Mouse (Mus musculus) hindbrain, postnatal 0 days (tissue): ENCODE results near the gene Gm20388. TPM values are rescaled to one million over a fixed set of nuclear protein-coding genes. Genes with fewer than 3 reads are reported as not detected.

Experiments used
- ATAC-seq: fragments of 200-750 bp; cut with Nextera tagmentation; 2 replicates; pipeline ENCODE4 v1.8.0; 2017; ENCODE audit warnings: mild to moderate bottlenecking, moderate TSS enrichment, moderate library complexity
- DNase-seq: peaks from one replicate; pipeline ENCODE4 v3.0.0-alpha.2; 2015; ENCODE audit warnings: low spot score
- H3K27ac ChIP-seq: fragments of 300-500 bp; sonication (generic); 2 replicates; pipeline ENCODE4 v1.5.1; 2014; ENCODE audit warnings: mild to moderate bottlenecking
- H3K27me3 ChIP-seq: fragments of 300-500 bp; sonication (generic); 2 replicates; pipeline ENCODE4 v1.6.1; 2014; ENCODE audit warnings: low read length, mixed read lengths; ENCODE audit not compliant: insufficient read depth
- H3K36me3 ChIP-seq: fragments of 300-500 bp; sonication (generic); 2 replicates; pipeline ENCODE4 v1.6.1; 2014; ENCODE audit warnings: low read length, mixed read lengths; ENCODE audit not compliant: insufficient read depth
- H3K4me1 ChIP-seq: fragments of 300-500 bp; sonication (generic); 2 replicates; pipeline ENCODE4 v1.6.1; 2014; ENCODE audit warnings: antibody characterized with exemption, low read length, mixed read lengths; ENCODE audit not compliant: insufficient read depth
- H3K4me2 ChIP-seq: fragments of 300-500 bp; sonication (generic); 2 replicates; pipeline ENCODE4 v1.6.1; 2014; ENCODE audit warnings: low read depth, mild to moderate bottlenecking, low read length, moderate library complexity, mixed read lengths
- H3K4me3 ChIP-seq: fragments of 300-500 bp; sonication (generic); 2 replicates; pipeline ENCODE4 v1.5.1; 2014; ENCODE audit warnings: low read length
- H3K9ac ChIP-seq: fragments of 300-500 bp; sonication (generic); replicated peaks from 2 replicates; pipeline ENCODE4 v1.6.1; 2014; ENCODE audit warnings: mild to moderate bottlenecking, low read length, moderate library complexity, mixed read lengths
- H3K9me3 ChIP-seq: fragments of 300-500 bp; sonication (generic); 2 replicates; pipeline ENCODE4 v1.6.1; 2016; ENCODE audit warnings: low read length, mixed read lengths
- CTCF ChIP-seq: IDR thresholded peaks from 2 replicates; pipeline ENCODE4 v1.5.1; 2016; ENCODE audit warnings: antibody characterized with exemption, control low read depth, low read depth
- WGBS: fragments of 180-500 bp; shearing (Covaris S2); extraction: QIAGEN DNeasy Blood & Tissue Kit; methylation state at CpG from one replicate; pipeline ENCODE4 v1.1.7; 2014; 5-methylcytosine and 5-hydroxymethylcytosine counted together
- polyA plus RNA-seq: library from polyadenylated mRNA; unstranded; fragments of >200 nt; fragmentation: Nextera tagmentation; extraction: Ambion mirVana; gene quantifications from 2 replicates; pipeline ENCODE4 v1.2.1, GENCODE M21; 2015
- total RNA-seq: library from RNA; depleted of rRNA; stranded (reverse); fragments of >200 nt; gene quantifications from 2 replicates; pipeline ENCODE4 v1.2.3, GENCODE M21; 2014

The Gm20388 gene
- total and polyA plus RNA-seq, 2 experiments from 2014 or later = 71.3 TPM; not detected in 1

DNA sequence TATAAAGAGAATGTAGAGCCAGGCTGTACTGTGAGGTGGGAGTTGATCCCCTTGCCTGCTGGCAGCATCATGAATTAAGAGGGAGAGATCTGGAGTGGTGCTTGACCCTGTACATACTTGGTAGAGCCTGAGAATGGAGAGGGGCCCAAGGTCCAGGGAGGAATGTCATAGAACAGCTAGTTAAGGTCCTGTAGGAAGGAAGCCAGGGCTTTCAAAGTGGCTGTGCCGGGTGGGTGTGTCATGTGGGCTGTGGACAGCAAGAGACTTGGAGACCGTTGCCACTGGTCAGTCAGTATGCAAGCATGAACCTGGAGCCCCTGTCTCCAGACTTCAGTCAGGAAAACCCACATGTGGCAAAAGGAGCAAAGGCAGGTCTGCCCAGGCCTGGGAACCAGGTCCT lies 2414.6 kb downstream of the Gm20388 start:
- DNase-seq (no peak), ATAC-seq (no peak)
- TF ChIP-seq CTCF = no peak
- Histone ChIP-seq H3K4me1 (peaks cover 8% of the 10 kb centered on the region; the same call in 1 of the 2 replicates), H3K4me2 (no peak overlapping the region), H3K27ac (no peak overlapping the region), H3K9me3 (no peaks in the 10 kb centered on the region), H3K36me3 (no peaks in the 10 kb centered on the region), H3K27me3 (no peaks in the 10 kb centered on the region), H3K4me3 (no peak overlapping the region), H3K9ac (no peak overlapping the region)
- WGBS = 86% methylated on average over 2 of the region's 2 CpGs

DNA sequence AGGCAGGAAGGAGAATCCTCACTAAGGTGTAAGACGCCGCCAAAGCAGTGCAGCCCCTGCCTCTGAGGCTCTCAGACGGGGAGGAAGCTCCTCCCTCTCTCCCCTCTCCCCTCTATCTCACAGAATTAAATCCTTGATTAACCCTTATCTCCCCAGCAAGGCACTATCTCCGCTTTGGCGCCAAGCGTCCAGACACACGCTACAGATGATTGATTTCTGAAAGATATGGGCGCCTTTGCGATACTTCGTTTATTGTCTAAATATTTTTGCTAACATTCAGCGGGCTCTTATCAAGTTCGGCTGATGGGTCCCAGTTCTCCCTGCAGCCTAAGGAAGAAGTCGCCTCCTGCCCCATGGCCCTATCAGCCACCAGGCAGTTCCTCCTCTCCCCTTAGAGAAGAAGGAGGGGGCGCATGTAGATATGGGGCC lies 2415.5 kb downstream of the Gm20388 start:
- 0 out of 2 replicates have a peak overlapping the region, but pooled peaks have one; percentile 5 for H3K9ac ChIP-seq
- H3K4me2 ChIP-seq = 0 out of 2 replicates have a peak overlapping the region, but pooled peaks have one; percentile 13
- H3K4me1 ChIP-seq = peaks cover 8% of the 10 kb centered on the region; the same call in 1 of the 2 replicates
- 29% methylated on average over 14 of the region's 14 CpGs for WGBS
- DNase-seq = no peak
- TF ChIP-seq CTCF = no peak
- H3K36me3 ChIP-seq = no peaks in the 10 kb centered on the region
- H3K27me3 ChIP-seq = no peaks in the 10 kb centered on the region
- H3K27ac ChIP-seq = no peak overlapping the region
- no peak for ATAC-seq
- H3K4me3 ChIP-seq = no peak overlapping the region
- no peaks in the 10 kb centered on the region for H3K9me3 ChIP-seq

DNA sequence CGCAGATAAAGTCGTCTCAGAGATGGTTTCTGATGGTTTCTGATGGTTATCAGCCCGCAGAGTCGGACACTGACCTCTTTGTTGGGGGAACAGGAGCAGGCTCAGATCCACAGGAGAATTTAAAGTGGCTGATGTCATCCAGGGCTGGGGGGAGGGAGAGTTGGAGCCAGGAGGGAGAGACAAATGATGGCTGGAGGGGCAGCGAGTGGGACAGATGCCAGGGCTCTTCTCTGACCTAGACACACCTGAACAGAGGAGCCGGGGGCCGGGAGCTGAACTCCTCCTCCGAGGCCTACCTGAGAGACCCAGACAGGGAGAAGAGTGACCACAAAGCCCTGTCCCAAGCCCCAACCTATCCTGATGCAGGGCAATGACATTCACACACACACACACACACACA lies 2418.4 kb downstream of the Gm20388 start:
- H3K27ac ChIP-seq = no peak overlapping the region
- no peaks in the 10 kb centered on the region for H3K9me3 ChIP-seq

DNA sequence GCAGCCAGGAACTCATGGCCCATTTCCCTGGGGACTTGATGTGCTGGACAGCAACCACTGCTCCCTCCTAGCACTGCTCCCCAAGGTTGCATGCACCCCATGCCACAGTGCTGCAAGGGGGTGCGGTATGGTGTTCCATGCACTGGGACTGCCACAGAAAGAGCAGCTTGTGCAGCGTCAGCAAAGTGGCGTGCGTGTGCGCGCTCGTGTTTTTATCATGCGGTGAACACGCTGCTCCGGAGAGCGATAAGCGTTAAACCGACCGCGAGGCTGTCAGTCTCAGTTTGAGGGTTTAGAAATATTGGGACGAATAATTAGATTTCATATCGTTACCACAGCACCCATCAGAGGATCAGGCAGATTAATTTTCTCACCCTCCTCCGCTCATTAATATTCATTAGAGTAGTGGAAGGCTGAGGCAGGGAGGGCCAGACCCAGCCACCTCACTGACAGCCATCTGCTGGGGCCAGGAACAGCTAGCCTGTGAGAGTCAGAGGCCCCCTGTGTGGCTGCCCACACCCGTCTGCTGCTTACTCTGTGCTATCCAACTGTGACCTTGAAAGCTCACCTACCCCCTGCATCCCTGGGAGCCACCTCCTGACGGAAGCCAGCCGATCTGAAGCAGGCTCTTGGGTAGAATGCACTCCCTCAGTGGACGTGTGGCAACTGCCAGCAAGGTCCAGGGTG lies 2419.1 kb downstream of the Gm20388 start:
- peaks cover 8% of the 10 kb centered on the region; the same call in 1 of the 2 replicates for H3K4me1 ChIP-seq
- no peak for TF ChIP-seq CTCF
- H3K4me2 ChIP-seq = no peak overlapping the region
- H3K27me3 ChIP-seq = no peaks in the 10 kb centered on the region
- H3K27ac ChIP-seq = no peak overlapping the region
- H3K9ac ChIP-seq = no peak overlapping the region
- DNase-seq (peak; percentile 26), ATAC-seq (0 out of 2 replicates have a peak, but pooled peaks have one; percentile 11)
- H3K4me3 ChIP-seq = no peak overlapping the region
- H3K9me3 ChIP-seq = no peaks in the 10 kb centered on the region
- H3K36me3 ChIP-seq = 0 out of 2 replicates have a peak, but pooled peaks cover 4% of the 10 kb centered on the region
- 54% methylated on average over 22 of the region's 22 CpGs for WGBS

More for the DNA sequence above, 2418.4 kb downstream of the Gm20388 start:
- Histone ChIP-seq H3K36me3 (0 out of 2 replicates have a peak, but pooled peaks cover 2% of the 10 kb centered on the region), H3K9ac (0 out of 2 replicates have a peak overlapping the region, but pooled peaks have one; percentile 3), H3K27me3 (no peaks in the 10 kb centered on the region), H3K4me3 (no peak overlapping the region), H3K4me2 (no peak overlapping the region), H3K4me1 (peaks cover 8% of the 10 kb centered on the region; the same call in 1 of the 2 replicates)
- WGBS = 73% methylated on average over 8 of the region's 8 CpGs
- no peak for ATAC-seq
- TF ChIP-seq CTCF = no peak
- no peak for DNase-seq

DNA sequence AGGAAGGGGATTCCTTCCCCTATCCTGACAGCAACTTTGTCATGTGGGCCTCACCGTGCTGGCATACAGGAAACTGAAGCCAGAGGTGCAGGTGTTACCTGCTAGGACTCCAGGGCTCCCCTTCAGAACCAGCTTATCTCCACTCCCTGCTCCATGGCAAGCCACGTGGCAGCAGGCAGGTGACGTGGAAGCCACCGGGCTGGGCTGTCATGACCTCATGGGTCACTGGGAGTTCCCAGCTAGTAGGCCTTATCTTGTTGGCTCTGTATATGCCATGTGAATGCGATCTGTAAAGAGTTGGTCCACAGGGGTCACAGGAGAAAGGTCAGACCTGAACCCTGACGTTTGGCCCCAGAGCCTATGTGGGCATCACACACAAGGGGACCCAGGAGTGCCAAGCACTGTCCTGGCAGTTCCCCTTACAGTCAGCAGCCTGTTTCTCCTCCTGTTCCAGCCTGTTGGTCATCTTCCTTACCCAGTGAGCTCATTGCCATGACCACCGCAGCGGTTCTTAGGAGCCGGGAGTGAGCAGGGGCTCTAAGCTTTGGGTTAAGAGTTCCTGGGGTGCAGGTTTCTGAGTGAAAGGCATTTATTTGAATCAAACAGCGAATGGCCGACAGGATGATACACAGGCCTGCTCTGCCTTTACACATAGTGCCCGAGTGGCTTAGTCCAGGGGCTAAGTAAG lies 2419.9 kb downstream of the Gm20388 start:
- H3K4me1 ChIP-seq = peaks cover 11% of the 10 kb centered on the region
- H3K36me3 ChIP-seq = 0 out of 2 replicates have a peak, but pooled peaks cover 4% of the 10 kb centered on the region
- H3K4me2 ChIP-seq = no peak overlapping the region
- H3K9ac ChIP-seq = no peak overlapping the region
- DNase-seq (no peak), ATAC-seq (no peak)
- no peaks in the 10 kb centered on the region for H3K9me3 ChIP-seq
- H3K27ac ChIP-seq = no peak overlapping the region
- no peak overlapping the region for H3K4me3 ChIP-seq
- no peak for TF ChIP-seq CTCF
- 0 out of 2 replicates have a peak, but pooled peaks cover 5% of the 10 kb centered on the region for H3K27me3 ChIP-seq
- 74% methylated on average over 12 of the region's 12 CpGs for WGBS

DNA sequence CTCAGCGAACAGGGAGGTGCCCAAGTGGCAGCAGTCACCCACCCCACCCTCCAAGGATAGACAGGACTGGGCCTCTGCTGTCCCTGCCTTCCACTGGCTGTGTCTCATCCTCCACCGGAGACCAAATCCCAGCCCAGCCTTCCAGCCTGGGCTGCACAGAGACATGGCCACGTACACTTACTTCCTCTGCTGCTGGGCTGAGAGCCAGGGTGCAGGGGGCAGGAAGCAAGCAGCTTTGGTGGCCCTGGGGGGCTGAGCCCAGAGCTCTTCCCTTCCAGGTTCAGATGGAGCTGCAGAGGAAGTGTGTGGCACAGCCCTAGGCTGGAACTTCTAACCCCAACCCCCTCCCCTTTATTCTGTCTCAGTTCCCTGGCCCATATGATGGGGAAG lies 2420.5 kb downstream of the Gm20388 start:
- no peak for TF ChIP-seq CTCF
- 43% methylated on average over 3 of the region's 3 CpGs for WGBS

More for the DNA sequence above, 2420.5 kb downstream of the Gm20388 start:
- Histone ChIP-seq H3K4me1 (peaks cover 11% of the 10 kb centered on the region), H3K9ac (0 out of 2 replicates have a peak overlapping the region, but pooled peaks have one; percentile 17), H3K27ac (no peak overlapping the region), H3K9me3 (no peaks in the 10 kb centered on the region), H3K36me3 (0 out of 2 replicates have a peak, but pooled peaks cover 4% of the 10 kb centered on the region), H3K27me3 (0 out of 2 replicates have a peak, but pooled peaks cover 5% of the 10 kb centered on the region), H3K4me3 (no peak overlapping the region), H3K4me2 (no peak overlapping the region)
- DNase-seq (no peak), ATAC-seq (no peak)
